Mouse (Mus musculus): ENCODE results near the gene Iqgap3. TPM values are rescaled to one million over a fixed set of nuclear protein-coding genes. Genes with fewer than 3 reads are reported as not detected.

The Iqgap3 gene
- 0.59 and 0.96 TPM in 2 replicates for polyA plus RNA-seq (2012; rRNA removed)

DNA sequence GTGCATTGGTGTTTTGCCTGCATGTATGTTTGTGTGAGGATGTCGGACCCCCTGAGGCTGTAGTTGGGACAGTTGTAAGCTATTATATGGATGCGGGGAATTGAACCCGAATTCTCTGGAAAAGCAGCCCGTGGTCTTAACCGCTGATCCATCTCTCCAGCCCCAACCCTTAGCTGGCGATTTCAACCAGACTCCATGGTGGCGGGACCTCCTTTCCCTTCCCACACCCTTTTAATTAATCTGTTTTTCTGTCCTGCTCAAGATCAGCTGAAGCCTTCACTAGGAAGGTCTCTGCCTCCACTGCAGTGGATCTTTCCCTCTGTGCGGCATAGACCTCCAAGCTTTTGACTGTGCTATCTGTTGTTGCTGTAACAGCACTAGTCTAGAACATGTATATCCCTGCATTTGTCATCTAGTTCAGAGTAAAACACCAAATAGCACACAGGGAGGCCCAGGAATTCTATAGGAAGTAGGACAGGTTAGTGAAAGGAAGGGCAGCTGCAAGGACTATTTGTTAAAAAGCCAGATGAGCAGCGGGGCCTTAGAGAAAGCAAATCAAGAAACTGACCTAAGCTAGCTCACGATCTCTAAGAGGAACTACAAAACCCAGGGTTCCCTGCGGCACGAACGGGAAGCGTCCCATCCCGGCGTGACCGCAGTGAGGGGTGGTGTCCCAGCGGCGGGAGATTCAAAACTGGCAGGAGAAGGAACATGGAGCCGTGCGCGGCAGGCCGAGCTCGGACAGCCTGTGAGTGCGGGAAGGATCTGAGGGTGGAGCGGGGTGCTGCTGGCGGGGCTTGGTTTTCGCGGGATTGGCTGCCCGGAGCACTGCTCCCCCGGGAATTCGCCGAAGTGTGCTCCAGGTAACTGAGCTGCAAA is at the start of gene Iqgap3:
TSS of gene Iqgap3 (plus strand) at position 627 of the 879 bp plus-strand sequence.
- no peaks in the 10 kb centered on the region for H3K4me1 ChIP-seq (ENCODE audit: control insufficient read depth, insufficient read depth, low read length)
- no peak within 1 kb of the TSS for H3K4me3 ChIP-seq (ENCODE audit: insufficient read depth, low read length)
- TF ChIP-seq POLR2A (IDR thresholded peaks at IDR 0.05; ENCODE audit: extremely low read depth, insufficient read depth, low read length) (0 out of 2 replicates have a peak, but pooled peaks have one; percentile 31), CTCF (IDR thresholded peaks at IDR 0.05; ENCODE audit: extremely low read depth, insufficient read depth, low read length) (no peak)
- H3K27ac ChIP-seq (ENCODE audit: insufficient read depth, low read length), result no peak within 1 kb of the TSS

DNA sequence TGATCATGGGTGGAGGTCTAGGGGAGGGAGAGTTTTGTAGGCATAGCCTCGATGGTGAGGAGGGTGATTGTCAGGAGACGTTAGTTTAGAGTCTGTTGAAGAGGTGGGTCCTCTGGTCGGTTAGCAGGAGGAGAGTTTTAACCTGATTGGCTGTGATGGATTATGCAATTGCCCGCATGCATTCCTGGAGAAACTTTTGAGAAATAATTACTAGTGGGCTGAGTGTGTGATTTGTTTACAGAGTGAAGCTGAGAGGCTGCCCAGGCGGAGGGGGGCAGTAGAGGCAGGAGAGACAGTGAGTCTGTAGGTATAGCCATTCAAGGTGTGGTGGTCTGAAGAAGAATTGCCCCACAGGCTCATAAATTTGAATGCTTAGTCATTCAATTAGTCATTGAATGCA is 48.3 kb upstream of the Iqgap3 start:
- TF ChIP-seq CTCF (IDR thresholded peaks at IDR 0.05; ENCODE audit: extremely low read depth, insufficient read depth, low read length) (no peak), POLR2A (IDR thresholded peaks at IDR 0.05; ENCODE audit: extremely low read depth, insufficient read depth, low read length) (no peak)
- no peak overlapping the region for H3K4me3 ChIP-seq (ENCODE audit: insufficient read depth, low read length)
- no peaks in the 10 kb centered on the region for H3K4me1 ChIP-seq (ENCODE audit: control insufficient read depth, insufficient read depth, low read length)
- H3K27ac ChIP-seq (ENCODE audit: insufficient read depth, low read length), result no peak overlapping the region

DNA sequence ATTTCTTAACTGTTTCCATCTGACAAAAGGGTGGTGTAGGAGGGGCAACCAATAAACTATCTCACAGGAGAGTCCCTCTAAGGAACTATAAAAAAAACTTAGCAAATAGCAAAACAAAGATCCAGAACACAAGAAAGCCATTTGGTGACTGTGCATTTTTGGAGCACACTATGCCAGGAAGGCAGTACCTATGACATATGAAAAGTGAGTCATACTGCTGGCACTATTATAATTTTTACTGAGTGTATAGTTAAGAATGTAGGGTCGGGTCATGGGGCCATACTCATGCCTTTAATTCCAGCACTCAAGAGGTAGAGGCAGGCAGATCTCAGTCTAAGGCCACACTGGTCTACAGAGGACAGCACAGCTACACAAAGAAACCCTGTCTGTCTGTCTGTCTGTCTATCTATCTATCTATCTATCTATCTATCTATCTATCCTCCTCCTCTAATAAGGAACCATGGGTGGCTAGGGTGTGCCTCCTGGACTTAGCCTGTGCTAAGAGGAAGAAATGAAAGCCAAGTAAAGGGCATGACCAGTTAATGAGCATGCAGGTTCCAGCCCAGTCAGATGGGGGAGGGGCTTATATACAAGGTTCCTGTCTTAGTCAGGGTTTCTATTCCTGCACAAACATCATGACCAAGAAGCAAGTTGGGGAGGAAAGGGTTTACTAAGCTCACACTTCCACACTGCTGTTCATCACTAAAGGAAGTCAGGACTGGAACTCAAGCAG is 46.0 kb upstream of the Iqgap3 start:
- Histone ChIP-seq H3K4me3 (ENCODE audit: insufficient read depth, low read length) (no peak overlapping the region), H3K27ac (ENCODE audit: insufficient read depth, low read length) (no peak overlapping the region), H3K4me1 (ENCODE audit: control insufficient read depth, insufficient read depth, low read length) (no peaks in the 10 kb centered on the region)
- no peak for TF ChIP-seq CTCF (IDR thresholded peaks at IDR 0.05; ENCODE audit: extremely low read depth, insufficient read depth, low read length)
- TF ChIP-seq POLR2A (IDR thresholded peaks at IDR 0.05; ENCODE audit: extremely low read depth, insufficient read depth, low read length), result no peak

DNA sequence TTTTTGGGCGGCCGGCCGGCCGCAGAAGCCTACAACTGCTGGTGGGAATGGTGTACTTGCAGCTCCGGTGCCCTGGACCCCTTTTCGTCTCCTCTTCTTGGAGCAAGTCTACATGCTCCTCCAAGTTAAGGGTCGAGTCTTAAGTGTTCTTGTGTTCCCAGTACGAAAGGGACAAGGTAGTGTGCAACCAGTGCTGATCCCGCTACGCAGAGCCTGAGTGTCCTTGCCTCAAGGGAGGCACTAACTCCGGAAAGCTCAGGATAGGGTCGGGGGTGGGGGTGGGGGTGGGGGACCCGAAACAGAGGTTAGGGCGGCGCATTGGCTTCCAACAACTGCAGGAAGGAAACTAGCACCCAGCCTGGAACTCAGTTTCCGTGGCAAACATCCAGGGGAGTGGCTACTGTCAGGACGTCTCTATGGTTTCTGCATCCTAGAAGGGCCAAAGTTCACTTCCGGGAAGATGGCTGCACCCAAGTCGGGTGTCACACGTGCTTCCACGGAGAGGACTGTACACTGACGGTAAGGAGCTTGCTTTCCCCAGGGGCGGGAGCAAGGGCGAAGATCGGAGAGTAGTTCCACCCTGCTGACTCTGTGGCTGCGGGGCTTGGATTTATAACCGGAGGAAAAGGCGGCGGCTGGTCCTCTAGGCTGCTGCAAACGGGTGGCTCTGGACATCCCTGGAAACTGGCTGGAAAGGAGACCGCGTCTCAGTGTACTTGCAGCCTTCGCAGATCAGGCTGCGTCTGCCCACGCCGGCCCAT is 38.9 kb upstream of the Iqgap3 start, which contains the start of gene Gpatch4:
TSS of gene Gpatch4 (plus strand) at position 448 of the 761 bp plus-strand sequence.
- TF ChIP-seq POLR2A (IDR thresholded peaks at IDR 0.05; ENCODE audit: extremely low read depth, insufficient read depth, low read length) (peak; percentile 55), CTCF (IDR thresholded peaks at IDR 0.05; ENCODE audit: extremely low read depth, insufficient read depth, low read length) (no peak)
- Histone ChIP-seq H3K27ac (ENCODE audit: insufficient read depth, low read length) (no peak within 1 kb of the TSS), H3K4me3 (ENCODE audit: insufficient read depth, low read length) (peak within 1 kb of the TSS; percentile 47), H3K4me1 (ENCODE audit: control insufficient read depth, insufficient read depth, low read length) (no peaks in the 10 kb centered on the region)

DNA sequence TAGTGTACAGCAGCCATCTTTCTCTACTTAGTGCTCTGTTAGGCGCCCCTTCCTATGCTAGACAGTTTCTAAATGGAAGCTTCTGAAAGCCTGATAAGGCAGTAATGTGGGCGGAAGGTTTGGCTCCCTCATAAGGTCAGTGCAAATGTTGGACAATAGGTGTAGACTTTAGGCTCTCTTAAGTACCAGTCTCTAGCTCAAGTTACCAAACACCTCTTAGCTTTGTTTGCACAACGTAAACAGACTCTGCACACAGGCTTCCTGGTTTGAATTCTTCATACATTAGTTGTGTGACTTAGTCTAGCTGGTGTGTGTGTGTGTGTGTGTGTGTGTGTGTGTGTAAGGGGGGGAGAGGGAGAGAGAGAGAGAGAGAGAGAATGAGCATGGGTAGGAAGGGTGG is 32.2 kb upstream of the Iqgap3 start:
- TF ChIP-seq CTCF (IDR thresholded peaks at IDR 0.05; ENCODE audit: extremely low read depth, insufficient read depth, low read length) (no peak), POLR2A (IDR thresholded peaks at IDR 0.05; ENCODE audit: extremely low read depth, insufficient read depth, low read length) (no peak)

DNA sequence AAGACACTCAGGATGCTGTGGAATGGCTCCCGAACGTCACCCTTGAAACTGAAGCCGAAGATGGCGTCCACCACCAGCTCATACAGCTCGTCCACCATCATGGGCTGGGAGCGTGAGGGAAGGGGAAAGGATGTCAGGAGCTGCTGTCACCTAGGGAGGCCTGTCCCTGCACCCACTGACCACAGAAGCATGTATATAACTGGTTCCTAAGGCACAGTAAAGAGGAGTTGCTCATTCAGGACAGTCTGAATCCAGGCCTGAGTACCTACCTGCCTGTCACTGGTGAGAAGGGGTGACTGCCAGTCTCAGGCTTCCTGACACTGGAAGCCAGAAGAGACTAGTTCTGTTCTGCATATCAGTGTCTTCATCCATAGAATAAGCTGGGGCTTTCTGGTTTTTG is 24.7 kb upstream of the Iqgap3 start:
- TF ChIP-seq CTCF (IDR thresholded peaks at IDR 0.05; ENCODE audit: extremely low read depth, insufficient read depth, low read length), result no peak
- no peak for TF ChIP-seq POLR2A (IDR thresholded peaks at IDR 0.05; ENCODE audit: extremely low read depth, insufficient read depth, low read length)
- no peak overlapping the region; the same call in 1 of the 2 replicates for H3K4me3 ChIP-seq (ENCODE audit: insufficient read depth, low read length)
- H3K4me1 ChIP-seq (ENCODE audit: control insufficient read depth, insufficient read depth, low read length), result peaks cover 2% of the 10 kb centered on the region; the same call in 1 of the 2 replicates

More for the DNA sequence above, 32.2 kb upstream of the Iqgap3 start:
- Histone ChIP-seq H3K4me3 (ENCODE audit: insufficient read depth, low read length) (no peak overlapping the region), H3K4me1 (ENCODE audit: control insufficient read depth, insufficient read depth, low read length) (no peaks in the 10 kb centered on the region), H3K27ac (ENCODE audit: insufficient read depth, low read length) (no peak overlapping the region)

DNA sequence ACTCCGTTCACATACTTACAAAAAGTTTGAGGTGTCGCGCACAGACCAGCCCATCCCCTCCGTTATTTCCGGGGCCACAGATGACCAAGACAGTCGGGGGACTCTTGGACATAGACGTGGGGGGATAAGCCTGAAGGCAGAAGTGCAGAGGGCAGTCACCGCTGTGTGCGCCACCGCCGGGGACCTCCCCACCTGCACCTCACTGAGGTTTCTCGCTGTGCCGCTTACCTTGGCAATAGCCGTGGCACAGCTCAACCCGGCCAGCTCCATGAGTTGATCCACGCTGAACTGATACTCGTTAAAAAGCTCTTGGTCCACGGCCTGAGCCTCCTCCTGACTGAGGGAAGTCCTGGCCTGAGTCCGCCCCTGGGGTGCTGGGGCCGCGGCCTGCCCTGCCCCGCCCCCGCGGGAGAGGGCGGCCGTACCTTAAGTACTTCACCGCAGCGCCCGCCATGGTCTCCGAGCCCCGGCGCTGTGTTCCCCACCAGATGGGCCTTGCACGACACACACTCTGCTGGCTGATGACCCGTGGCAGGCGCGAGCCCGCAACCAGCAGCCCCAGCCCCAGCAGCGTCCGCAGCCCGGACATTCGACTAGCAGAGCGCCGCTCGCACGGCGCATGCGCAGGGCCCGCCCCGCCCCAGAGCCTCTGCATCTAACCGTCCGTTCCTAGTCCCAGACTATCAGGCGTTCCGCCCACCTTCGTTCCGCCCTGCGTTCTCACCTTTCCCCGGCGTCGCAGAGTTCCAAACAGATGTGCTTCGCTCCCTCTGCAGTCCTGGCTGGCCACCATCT is 23.7 kb upstream of the Iqgap3 start, which contains the start of gene Naxe:
TSS of gene Naxe (minus strand) at position 594 of the 795 bp plus-strand sequence.
- H3K27ac ChIP-seq (ENCODE audit: insufficient read depth, low read length), result no peak within 1 kb of the TSS

More for the DNA sequence above, 24.7 kb upstream of the Iqgap3 start:
- H3K27ac ChIP-seq (ENCODE audit: insufficient read depth, low read length), result no peak overlapping the region

DNA sequence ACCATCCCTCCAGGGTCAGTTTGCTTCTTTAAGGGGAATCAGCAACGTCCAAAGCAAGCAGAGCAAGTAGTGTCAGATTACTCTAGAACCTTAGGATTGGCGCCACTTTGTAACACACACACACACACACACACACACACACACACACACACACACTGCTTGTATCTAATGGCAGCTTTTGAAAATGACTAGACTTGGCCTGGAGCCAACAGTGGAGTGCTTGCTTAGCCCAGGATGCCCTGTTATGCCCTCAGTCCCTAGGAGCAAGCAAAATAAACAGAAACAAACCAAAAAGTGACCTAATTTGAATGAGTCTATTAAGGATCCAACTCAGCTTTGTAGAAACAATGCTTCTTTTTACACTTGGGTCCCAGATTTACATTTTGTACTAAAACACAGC is 13.4 kb upstream of the Iqgap3 start:
- Histone ChIP-seq H3K27ac (ENCODE audit: insufficient read depth, low read length) (no peak overlapping the region), H3K4me1 (ENCODE audit: control insufficient read depth, insufficient read depth, low read length) (0 out of 2 replicates have a peak, but pooled peaks cover 1% of the 10 kb centered on the region), H3K4me3 (ENCODE audit: insufficient read depth, low read length) (no peak overlapping the region)
- no peak for TF ChIP-seq CTCF (IDR thresholded peaks at IDR 0.05; ENCODE audit: extremely low read depth, insufficient read depth, low read length)
- TF ChIP-seq POLR2A (IDR thresholded peaks at IDR 0.05; ENCODE audit: extremely low read depth, insufficient read depth, low read length), result no peak

More for the DNA sequence above, 23.7 kb upstream of the Iqgap3 start, which contains the start of gene Naxe:
- peak; percentile 87 for TF ChIP-seq POLR2A (IDR thresholded peaks at IDR 0.05; ENCODE audit: extremely low read depth, insufficient read depth, low read length)
- no peak for TF ChIP-seq CTCF (IDR thresholded peaks at IDR 0.05; ENCODE audit: extremely low read depth, insufficient read depth, low read length)
- Histone ChIP-seq H3K4me1 (ENCODE audit: control insufficient read depth, insufficient read depth, low read length) (peaks cover 2% of the 10 kb centered on the region; the same call in 1 of the 2 replicates), H3K4me3 (ENCODE audit: insufficient read depth, low read length) (peak within 1 kb of the TSS; percentile 77)
